Mouse (Mus musculus) Muller cell, postnatal 12 days (primary cell): Measurements from ENCODE around the gene Rasgrp1.

Experiments
- DNase-seq: peaks from one replicate; pipeline ENCODE4 v3.0.0-alpha.2; 2015; ENCODE audit errors: inconsistent ontology term

Rasgrp1 gene

DNA sequence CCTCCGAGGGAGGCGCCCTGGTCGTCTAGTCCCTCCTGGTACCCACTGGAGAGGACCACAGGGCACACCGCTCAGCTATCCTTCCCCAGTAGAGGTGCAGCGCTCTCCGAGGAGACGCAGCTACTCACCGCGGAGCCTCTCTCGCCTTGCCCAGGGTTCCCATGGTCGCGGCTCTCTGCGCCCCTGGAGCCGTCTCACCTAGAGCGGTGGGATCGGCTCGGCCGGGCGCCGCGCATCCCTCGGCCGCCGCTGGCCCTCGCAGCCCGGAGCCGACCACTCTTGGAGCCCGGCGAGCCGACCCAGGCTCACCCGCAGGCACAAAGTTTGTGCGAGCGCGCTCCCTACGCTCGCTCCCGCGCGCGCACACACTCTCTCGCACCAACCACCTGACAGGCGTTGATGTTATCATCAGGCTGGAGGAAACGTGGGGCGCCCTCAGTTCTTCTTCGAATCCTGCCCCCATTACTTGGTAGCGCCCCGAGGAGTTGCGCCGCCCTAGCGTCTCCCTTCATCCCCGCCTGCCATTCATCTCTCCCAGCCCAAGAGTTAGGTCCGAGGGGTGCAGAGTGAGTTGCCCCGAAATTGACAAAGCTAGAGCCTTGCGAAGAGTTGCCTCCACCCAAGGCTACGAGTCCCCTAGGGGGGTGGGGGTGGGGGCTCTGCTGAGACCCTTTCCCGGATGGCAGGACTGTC lies at the start of gene Rasgrp1:
Gene Rasgrp1 (minus strand): TSS at position 455 of the 693 bp plus-strand sequence.
- peak; percentile 30 for DNase-seq

DNA sequence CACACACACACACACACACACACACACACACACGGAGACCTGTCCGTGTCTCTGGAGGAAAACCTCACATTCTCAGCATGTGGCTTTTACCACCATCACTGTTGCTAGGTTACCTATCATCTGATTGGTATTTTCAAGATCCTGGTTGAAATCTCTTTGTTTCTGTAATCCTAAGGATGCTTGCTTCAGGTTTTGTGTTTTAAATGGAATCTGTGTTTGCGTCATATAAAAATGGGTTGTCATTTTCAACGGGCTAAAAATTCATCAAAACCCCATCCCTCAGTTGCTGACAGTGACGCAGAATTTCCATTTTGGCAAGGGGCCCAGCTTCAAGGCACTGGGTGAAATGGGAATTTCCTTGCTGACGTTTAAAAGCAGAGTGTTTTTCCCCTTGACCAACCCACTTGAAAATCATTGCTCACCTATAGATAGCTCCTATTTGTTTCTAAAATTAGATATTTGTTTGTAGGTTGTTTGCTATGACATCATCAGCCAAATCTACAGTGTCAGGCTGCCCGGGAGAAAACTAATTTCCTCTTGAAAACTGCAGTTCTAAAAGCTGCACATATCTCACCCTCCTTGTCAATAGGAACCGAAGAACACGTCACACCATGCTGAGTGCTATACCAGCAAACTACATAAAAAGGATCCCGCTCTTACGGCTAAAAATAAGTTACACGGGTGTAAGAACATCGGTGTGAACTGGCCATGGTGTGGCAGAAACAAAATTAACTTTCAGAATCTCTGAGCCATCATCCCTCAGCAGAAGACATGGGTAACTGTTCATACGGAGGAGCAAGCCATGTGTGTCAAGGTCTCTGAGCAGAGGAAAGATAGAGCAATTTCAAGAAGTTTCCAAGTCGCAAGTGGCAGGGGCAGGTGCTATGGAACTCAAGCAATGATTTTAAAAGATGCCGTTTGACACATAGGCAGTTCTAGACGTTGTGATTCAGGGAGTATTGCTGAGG lies 47.4 kb upstream of the Rasgrp1 start:
- DNase-seq: peak; percentile 27

DNA sequence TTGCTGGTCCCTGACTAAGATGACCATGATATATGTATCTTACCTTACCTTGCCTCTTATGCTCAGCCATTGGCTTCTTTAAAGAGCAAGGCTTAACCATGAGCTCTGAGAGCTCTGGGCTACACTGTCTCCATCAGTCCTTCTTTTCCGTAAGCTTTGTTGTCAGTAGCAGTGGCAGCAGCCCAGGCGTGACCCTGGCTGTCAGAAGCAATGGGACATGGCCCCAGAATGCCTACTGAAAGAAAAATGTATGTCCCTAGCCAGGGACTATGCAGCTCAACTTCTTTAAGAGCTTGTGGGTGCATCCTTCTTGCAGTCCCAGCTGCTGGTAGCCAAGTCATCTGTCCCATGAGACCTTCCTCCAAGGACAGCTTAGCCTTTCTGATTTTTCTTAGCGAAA lies 46.7 kb upstream of the Rasgrp1 start:
- DNase-seq: no peak

DNA sequence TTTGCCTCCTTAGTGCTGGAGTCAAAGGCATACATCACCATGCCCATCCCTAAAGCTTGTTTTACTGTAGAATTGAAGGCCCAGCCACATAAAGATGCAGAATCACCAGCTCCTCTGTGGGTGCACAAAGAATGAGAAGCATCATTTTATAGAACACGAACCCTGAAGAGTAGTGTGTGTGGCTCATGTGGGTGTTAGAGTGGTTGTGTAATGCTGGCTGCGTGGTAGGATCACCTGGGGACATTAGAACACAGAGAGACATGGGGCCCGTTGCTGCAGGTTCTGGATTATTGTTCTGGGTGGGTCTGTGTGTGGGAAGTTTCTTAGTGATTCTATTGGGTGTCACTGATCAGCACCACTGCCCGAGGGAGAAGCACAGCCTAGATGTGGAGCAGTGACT lies 45.3 kb upstream of the Rasgrp1 start:
- no peak for DNase-seq

DNA sequence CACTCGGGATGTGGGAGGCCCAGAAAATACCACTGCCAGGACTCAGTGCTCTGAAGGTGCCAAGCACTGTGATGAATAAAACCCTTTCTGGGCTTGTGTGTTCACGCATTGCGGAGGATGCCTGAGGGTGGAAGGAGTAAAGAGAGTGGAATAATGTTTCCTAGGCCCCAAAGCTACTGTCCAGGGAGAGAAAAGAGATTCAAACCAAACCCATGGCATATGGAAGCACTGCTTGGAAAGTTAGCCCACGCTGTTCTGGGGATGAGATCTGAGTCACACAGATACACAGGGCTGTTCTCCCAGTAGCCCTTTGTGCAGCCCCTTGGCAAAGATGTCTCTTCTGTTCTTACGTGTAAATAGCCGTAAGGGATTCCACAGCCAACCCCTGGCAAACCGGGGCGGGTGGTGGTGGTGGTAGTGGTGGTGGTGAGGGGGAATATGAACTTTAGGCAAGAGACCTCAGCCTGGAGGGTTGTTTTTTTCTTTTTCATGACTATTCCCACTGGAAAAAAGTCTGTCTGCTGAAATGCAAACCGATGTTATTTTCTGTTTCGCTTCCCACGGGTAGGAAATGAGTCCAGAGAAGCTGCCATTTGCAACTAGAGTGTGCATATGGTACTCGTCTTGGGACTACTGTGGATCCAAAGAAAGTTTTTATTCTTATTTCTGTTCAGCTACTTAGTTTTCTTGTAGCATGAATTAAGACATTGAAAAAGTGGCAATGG lies 44.3 kb upstream of the Rasgrp1 start:
- no peak for DNase-seq

DNA sequence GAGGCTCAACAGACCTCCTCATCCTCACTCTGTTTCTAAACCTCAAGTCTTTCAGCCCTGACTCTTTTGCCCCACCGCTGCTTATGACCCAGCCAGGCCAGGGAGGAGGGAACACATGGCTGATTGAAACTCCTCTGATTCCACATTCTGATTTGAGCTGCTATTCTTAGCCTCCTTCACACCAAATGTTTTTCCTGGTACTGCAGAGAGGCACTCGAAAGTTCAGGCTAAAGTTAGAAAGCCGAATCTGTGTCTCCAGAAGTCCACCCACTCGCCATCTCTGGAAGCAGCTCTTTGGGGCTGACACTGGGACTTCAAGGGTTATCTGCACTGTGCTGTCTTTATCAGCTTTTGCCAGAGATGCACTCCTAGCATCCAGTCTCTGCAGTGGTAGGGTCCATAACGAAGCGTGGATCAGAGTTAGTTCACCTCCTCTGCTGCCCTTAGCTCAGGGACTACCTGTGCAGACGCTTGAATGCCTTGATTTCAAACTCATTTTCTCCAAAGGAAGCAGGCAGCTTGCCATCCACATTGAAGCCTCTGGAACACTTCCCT lies 43.3 kb upstream of the Rasgrp1 start:
- no peak for DNase-seq

DNA sequence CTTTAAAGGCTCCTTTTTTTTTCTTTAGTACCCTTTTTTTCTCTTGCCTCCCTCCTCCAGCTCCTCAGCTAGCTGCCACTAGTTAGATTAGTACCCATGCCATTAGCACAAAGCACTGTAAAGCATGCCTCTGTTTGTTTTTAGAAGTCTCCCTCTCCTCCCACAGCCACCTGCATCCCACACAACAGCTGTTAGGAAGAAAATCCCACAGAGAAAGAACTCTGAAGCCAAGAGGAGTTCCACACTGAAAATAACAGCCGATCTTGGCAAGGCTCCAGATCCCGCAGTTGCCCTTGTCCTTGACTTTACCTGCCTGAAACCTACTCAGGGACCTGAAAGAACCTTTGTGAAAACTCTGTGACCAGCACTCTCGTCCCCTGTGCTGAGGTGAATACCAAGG lies 38.5 kb upstream of the Rasgrp1 start:
- no peak for DNase-seq

DNA sequence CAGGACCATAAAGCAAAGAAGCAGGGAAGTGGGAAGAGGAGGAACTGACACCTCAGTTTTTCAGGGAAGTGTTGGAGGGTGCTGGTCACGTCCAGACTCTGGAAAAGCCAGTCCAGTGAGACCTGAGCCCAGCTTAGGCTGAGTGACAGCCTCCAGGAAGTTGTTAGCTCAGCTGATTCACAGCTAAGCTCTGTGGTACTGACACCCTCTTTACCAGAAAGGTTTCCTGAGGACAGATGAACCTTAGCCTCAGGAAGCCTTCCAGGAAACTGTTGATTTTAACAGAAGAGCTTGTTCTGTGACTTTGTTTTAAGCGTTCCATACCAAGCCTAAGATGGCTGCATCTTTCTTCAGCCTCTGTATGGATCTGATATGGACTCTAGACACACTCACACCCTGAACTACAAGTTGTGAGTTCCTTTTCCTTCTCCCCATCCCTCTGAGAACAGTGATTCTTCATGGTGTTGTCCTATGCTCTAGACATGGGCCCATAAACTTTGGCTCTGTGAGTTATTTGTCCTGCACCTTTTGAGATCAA lies 31.6 kb upstream of the Rasgrp1 start:
- no peak for DNase-seq

DNA sequence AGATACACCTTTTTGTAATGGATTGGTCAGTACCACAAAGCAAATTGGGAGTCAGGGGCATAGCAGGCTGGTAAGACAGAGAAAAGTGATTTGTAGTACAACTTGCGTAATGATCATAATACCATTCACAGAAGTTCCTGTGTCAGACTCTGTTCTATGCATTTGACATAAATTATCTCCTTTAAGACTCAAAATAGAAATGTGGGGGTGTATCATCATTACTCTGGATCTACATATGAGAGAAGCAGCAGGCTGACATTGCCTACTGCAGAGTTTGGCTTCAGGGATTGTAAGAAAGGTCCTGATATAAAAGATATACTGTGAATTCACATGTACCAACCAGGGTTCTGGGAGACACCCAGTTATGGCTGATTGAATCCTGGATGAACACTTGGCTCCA lies 28.9 kb upstream of the Rasgrp1 start:
- DNase-seq: no peak

DNA sequence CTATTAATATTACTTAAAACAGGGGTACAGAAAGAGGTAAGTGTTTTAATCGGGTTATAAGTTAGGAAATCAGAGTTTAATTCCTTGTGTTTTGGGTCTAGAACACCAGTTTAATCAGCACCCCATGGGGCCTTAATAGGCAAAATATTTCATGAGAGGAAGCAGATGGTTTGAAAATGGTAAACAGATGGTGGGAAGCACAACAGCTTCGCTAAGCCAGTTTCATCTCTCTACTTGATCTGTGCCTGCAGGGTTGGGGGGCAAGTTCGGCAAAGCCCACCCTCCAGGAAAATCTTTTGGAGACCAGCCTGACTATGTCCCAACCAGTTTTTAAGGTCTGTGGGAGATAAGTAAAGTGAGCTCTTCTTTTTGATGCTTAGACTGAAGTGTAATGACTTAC lies 23.7 kb upstream of the Rasgrp1 start:
- DNase-seq: no peak

DNA sequence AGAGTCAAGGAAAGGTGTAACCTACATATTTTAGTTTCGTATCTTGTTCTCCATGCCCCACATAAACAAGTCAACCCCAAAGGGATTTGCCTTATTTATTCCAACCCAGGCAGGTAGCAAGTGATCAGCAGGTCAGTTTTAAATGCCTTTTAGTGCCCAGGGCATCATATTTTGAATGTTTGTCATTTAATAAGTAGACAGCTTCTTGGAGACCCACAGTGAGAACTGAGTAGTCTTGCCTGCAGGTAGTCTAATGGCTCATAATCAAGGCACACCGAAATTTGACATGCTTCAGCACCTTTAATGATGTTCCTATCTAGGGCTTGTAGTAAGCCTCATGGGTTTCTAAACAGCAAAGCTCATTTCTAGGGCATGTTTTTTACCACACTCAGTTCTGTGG lies 21.3 kb upstream of the Rasgrp1 start:
- DNase-seq: no peak

DNA sequence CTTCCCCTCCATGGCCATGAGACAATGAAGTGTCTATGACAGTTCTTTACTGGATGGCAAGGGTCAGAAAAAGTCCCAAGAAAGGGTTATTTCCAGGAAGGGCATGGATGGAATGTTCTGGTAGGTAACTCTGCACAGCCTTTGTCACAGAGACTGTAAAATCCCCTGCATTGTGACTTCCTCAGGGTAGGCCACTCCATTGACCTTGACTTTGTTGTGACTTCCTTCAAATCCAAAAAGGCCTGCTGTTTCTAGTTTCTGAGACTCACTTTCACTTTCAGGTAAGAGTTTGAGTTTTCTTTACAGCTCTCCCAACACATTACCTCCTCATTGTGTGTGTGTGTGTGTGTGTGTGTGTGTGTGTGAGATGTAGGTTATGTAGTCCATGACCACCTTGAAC lies 15.1 kb upstream of the Rasgrp1 start:
- no peak for DNase-seq

DNA sequence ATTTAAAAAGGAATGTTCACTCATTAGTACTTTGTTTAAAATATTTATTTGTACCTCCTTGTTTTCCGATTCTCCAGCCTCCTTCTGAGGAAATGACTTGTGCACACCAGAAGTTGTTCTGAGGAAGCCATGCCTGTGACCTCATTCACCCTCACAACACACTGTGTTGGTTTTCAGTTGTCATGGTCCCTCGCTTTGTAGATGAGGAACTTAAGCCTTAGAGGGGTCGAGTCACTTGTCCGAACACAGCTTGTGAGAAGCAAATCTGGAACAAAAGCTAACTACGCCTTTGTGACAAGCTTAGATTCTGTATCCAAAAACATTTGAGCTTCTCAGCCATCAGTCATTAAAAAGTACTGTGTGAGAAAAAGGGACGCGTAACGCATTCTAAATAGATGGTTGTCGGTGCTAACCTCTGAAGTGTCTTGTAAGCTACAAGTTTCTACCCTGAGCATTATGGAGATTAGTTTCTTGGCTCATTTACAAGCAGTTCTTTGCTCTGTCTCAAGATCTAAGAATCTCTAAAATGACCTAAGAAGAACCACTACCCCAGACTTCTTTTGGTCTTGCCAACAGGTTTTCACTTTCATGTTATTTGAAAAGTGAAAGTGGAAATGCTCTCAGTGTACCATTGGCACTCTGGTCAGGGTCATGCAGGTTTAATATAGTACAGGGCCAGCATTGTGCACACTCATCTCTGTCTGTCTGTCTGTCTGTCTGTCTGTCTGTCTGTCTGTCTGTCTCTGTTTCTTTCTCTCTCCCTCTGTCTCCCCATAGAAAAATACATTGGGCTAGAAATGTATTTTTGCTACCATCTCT lies 9.7 kb upstream of the Rasgrp1 start:
- DNase-seq: no peak

DNA sequence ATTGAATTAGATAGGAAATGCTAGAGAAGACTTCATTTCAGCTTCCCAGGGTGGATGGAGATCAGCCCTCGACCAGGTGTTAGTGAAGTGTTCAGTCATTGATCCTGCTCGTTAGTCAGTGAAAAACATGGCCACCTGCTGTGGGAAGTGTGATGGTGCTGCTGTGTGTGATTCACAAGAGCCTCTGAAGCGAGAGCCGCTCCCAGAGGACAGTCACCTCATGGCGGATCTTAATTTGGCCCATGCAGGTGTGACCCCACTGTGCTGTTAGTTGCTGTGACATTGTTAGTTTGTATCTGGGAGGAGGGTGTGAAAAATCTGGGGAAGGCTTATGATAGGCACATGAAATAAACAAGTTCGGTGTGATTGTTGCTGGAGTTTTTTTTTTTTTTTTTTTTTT lies 7.3 kb upstream of the Rasgrp1 start:
- DNase-seq: no peak

DNA sequence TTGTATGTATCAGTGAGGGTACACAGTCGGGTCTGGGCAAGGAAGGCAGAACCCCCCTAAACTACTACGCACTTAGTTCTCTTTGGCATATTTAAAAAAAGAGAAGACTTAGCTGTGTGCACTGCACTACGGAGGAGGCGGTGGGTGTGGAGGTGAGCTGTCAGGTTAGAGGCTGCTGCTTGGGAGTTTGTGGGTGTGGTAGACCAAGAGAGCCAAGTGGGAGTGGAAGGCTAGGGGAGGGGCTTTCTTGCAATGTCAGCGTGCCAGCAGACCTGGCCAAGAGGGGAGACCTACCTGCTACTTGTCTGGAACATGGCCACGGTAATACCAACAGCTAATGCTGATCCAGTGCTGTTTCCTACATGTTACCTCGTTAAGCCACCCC lies 431 bp upstream of the Rasgrp1 start:
- no peak for DNase-seq

DNA sequence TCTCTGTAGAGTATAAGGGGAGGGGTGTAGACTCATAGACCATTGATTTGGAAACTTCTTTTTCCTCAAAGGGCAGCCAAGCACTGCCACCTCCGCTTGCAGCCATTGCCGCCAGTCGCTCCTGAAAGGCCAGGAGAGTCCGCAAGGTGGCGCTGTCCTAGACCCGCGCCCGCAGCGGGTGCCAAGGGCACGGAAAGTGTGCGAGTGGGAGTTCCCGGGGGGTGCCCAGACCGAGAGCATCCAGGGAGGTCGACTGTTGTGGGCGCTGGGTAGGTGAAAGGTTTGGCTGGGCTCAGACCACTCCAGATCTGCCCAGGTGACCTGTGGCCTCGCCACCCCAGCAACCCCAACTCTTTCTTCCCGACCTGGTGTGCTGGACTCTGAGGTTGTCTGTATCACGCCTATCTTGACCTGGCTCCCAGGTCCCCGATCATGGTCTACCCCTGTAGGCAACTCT lies 683 bp downstream of the Rasgrp1 start:
- DNase-seq: peak; percentile 36

DNA sequence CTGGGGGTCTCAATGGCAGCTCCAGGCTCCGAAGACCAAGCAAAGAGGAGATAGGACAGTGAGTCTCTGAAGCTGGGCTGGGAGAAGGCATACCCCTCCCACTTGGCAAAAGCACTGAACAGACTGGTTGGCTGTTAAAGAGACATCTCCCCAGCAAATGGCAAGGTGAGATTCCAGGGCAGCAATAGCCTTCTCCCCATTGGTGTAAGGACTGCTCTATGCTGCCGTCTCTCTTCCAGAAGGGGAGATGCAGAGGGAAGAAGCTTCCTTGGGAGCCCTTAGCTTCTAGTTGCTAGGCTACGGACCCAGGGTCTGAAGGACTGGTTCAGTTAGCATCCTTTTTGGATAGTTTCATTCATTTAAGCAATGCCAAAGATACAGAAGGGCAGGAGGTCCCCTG lies 4.3 kb downstream of the Rasgrp1 start:
- DNase-seq: no peak

DNA sequence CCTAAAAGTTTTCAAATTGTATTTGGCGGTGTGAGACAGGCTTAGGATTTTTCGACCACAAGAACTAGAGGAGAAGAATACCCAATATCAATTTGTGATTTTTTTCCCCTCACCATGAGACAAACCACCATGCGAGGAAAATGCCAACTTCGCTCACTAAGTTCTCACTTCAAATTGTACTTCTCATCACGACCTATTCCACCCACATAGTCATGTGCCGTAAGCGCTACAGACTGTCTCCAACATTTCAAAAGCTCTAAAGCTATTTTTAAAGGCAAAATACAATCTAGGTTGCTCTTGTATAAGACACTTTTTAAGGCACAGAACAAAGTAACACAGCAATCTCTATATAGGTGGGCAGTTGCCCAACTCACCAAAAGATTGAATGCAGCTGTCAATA lies 4.9 kb downstream of the Rasgrp1 start:
- no peak for DNase-seq

DNA sequence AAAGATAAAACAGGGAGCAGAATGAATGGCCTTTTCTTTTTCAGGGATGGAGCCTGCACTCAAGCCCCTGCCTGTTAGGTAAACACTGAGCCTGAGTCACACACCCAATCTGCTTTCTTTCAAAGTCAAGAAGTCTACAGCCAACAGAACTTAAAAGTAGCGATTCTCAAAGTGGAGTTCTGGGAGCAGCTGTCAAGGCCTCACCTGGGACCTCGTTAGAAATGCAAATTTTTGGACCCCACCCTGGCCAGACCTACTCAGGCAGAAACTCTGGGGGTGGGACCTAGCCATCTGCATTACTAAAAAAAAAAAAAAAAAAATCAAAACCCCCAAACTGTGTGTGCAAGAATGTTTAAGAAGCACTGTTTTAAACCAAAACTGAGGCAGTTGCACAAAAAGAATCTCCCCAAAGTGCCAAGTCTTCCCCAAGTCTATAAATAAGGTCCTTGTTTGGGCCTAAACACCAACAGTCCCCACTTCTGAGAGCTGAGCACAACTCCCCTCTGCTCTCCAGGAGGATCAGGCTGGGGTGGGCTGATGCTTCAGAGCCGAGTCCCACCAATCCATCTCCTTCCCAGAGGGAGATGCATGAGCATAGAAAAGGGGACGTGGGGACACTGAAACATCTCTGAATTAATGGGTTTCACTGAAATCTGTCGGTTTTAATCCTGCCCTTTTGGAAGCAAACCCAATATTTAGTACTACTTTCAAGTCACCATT lies 5.7 kb downstream of the Rasgrp1 start:
- DNase-seq: no peak

DNA sequence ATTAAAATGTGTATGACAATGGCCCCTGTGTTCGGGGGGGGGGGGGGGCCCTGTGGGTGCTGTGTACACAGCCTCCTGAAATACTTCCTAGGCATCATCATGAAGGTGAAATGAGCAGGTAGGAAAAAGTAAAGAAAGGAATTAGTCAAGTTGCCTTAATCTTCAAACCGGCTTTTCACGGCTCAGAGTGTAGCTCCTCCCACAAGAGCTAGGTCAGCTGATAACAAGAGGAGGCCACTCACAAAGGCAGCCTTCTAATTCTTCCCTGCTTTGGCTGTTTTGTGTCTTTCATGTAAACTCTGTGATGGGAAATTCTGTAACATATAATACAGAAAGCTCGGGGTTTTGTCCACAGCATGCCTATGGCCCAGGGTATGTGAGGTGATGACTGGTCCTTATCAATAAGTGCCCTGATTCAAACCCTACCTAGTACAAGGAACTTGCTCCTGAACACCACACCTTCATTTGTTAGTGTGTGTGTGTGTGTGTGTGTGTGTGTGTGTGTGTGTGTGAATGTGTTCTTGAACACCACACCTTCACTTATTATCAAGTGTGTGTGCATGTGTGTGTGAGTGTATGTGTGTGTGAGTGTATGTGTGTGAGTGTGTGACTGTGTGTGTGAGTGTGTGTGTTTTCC lies 7.1 kb downstream of the Rasgrp1 start:
- DNase-seq: no peak
